Mouse (Mus musculus) liver, embryonic 14.5 days (tissue): ENCODE measurements around the gene St8sia1. TPM values are rescaled to one million over a fixed set of nuclear protein-coding genes. Genes with fewer than 3 reads are reported as not detected.

Source experiments
- ATAC-seq: fragments of 200-750 bp; cut with Nextera tagmentation; 2 replicates; pipeline ENCODE4 v1.8.0; 2017; ENCODE audit warnings: moderate number of reproducible peaks, mild to moderate bottlenecking, moderate library complexity; ENCODE audit not compliant: insufficient read depth
- DNase-seq, 3 experiments: peaks; one replicate each; pipeline ENCODE4 v3.0.0-alpha.2; 2012 to 2013; ENCODE audit warnings: low read depth in 3 of 3, low spot score in 3 of 3
- H3K27ac ChIP-seq: fragments of 300-500 bp; sonication (generic); 2 replicates; pipeline ENCODE4 v1.5.1; 2014; ENCODE audit warnings: moderate library complexity, mild to moderate bottlenecking, control low read depth, inconsistent platforms
- H3K27me3 ChIP-seq: fragments of 300-500 bp; sonication (generic); 2 replicates; pipeline ENCODE4 v1.6.1; 2014; ENCODE audit warnings: mild to moderate bottlenecking, low read length, moderate library complexity; ENCODE audit not compliant: control insufficient read depth, insufficient read depth
- H3K36me3 ChIP-seq: fragments of 300-500 bp; sonication (generic); replicated peaks from 2 replicates; pipeline ENCODE4 v1.6.1; 2014; ENCODE audit warnings: low read depth; ENCODE audit not compliant: control insufficient read depth, insufficient read depth
- H3K4me1 ChIP-seq, 2 experiments: fragments of 200-500 bp in 1 of 2; fragments of 300-500 bp in 1 of 2; sonication (generic) in 1 of 2; replicated peaks; 2 replicates each; pipeline ENCODE4 v1.6.1; 2012 to 2014; ENCODE audit warnings: antibody characterized with exemption in 1 of 2, inconsistent platforms in 1 of 2, low read length in 1 of 2; ENCODE audit not compliant: control insufficient read depth in 2 of 2, insufficient read depth in 2 of 2
- H3K4me2 ChIP-seq: fragments of 300-500 bp; sonication (generic); 2 replicates; pipeline ENCODE4 v1.6.1; 2014; ENCODE audit warnings: low read depth, mild to moderate bottlenecking, control low read depth, moderate library complexity
- H3K4me3 ChIP-seq, 2 experiments: fragments of 200-500 bp in 1 of 2; fragments of 300-500 bp in 1 of 2; sonication (generic) in 1 of 2; 2 replicates each; pipeline ENCODE4 v1.5.1; 2012 to 2014; ENCODE audit warnings: low read depth in 2 of 2, low read length in 2 of 2, mild to moderate bottlenecking in 2 of 2, control low read depth in 1 of 2, inconsistent platforms in 1 of 2, moderate library complexity in 1 of 2; ENCODE audit not compliant: insufficient read depth in 1 of 2
- H3K9ac ChIP-seq: fragments of 300-500 bp; sonication (generic); replicated peaks from 2 replicates; pipeline ENCODE4 v1.6.1; 2014; ENCODE audit warnings: mild to moderate bottlenecking, control low read depth, moderate library complexity
- H3K9me3 ChIP-seq: fragments of 300-500 bp; sonication (generic); 2 replicates; pipeline ENCODE4 v1.6.1; 2016; ENCODE audit warnings: low read length, mixed read lengths; ENCODE audit not compliant: control insufficient read depth
- CTCF ChIP-seq: IDR thresholded peaks from 2 replicates; pipeline ENCODE4 v1.5.1; 2016; ENCODE audit warnings: antibody characterized with exemption, low read depth, control low read depth
- EP300 ChIP-seq: IDR thresholded peaks from 2 replicates; pipeline ENCODE4 v1.6.1; 2016; ENCODE audit warnings: antibody characterized with exemption, low read depth
- WGBS: fragments of 180-500 bp; shearing (Covaris S2); extraction: QIAGEN DNeasy Blood & Tissue Kit; methylation state at CpG from one replicate; pipeline ENCODE4 v1.1.7; 2014; ENCODE audit not compliant: insufficient replicate concordance; 5-methylcytosine and 5-hydroxymethylcytosine counted together
- polyA plus RNA-seq, 2 experiments: library from polyadenylated mRNA; depleted of rRNA in 1 of 2; stranded (reverse) in 1 of 2; unstranded in 1 of 2; fragments of >200 nt; fragmentation: Nextera tagmentation in 1 of 2; extraction: Ambion mirVana in 1 of 2; gene quantifications; 2 replicates each; pipeline versions ENCODE4 v1.2.1 to v1.2.3; 2012 to 2014

Gene St8sia1
- polyA plus RNA-seq, 2 experiments: 0.03 to 0.07 TPM

DNA sequence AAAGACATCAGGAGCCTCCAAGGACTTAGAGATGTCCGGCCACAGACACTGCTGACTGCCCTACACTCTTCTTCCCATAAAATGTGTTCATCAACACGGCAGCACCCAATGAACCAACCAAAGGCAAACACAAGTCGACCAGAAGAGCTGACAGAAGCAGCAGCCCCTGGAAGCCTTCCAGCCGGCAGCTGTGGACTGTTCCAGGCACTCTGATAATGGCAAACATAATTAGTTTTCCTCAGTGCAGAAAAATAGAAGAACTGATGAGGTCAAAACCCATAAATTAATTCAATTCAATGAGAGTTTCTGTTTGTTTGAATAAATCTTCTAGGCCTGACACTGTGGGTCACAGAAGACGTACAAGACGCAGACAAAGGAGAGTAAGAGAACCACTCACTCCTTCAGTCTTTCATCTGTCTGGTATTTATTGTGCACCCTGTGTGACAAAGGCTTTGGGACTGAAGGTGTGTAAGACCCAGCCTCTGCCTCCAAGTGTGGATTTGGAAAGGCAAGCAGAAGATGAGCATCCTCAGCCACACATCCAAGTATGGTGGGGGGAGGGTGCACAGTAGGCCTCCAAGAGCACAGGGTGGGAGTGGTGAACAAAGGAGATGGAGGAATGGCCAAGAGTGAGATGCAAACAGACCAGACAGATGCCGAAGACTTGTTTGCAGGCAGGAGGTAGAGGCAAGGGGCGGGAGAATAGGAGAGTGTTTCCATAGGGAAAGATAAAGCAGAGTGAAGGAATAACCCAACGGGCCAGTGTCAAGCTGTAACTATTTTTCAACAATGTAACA is 25.5 kb downstream of the St8sia1 start:
- Histone ChIP-seq H3K9me3 (no peaks in the 10 kb centered on the region), H3K4me1 (peaks cover 0 to 4% of the 10 kb centered on the region in 2 experiments; a peak in 1 of 4 replicates), H3K36me3 (no peaks in the 10 kb centered on the region), H3K27me3 (no peaks in the 10 kb centered on the region), H3K4me2 (no peak overlapping the region), H3K27ac (no peak overlapping the region), H3K4me3 (no peak overlapping the region), H3K9ac (no peak overlapping the region)
- no peak for DNase-seq
- 57% methylated on average over 9 of the region's 9 CpGs for WGBS
- TF ChIP-seq EP300 (no peak), CTCF (no peak)
- ATAC-seq: no peak

- ATAC-seq: no peak
- Histone ChIP-seq H3K27me3 (no peaks in the 10 kb centered on the region), H3K4me3 (no peak overlapping the region), H3K27ac (no peak overlapping the region), H3K4me1 (peaks cover 0 to 4% of the 10 kb centered on the region in 2 experiments; a peak in 1 of 4 replicates), H3K9ac (no peak overlapping the region), H3K9me3 (no peaks in the 10 kb centered on the region), H3K36me3 (no peaks in the 10 kb centered on the region), H3K4me2 (no peak overlapping the region)
- TF ChIP-seq EP300: no peak
- no peak for TF ChIP-seq CTCF
- DNase-seq: no peak
Observed at GRCm38 (mm10) chr6:142938074-142938473, 26.2 kb downstream of the St8sia1 start.

GRCm38 (mm10) chr6:142932582-142932981 is 31.7 kb downstream of the St8sia1 start:
- H3K4me2 ChIP-seq: no peak overlapping the region
- no peaks in the 10 kb centered on the region for H3K9me3 ChIP-seq
- H3K36me3 ChIP-seq: no peaks in the 10 kb centered on the region
- no peak overlapping the region for H3K9ac ChIP-seq
- DNase-seq (no peak), ATAC-seq (no peak)
- TF ChIP-seq EP300: no peak
- TF ChIP-seq CTCF: no peak
- no peaks in the 10 kb centered on the region for H3K27me3 ChIP-seq
- no peak overlapping the region for H3K27ac ChIP-seq
- no peak overlapping the region for H3K4me3 ChIP-seq
- WGBS: 40% methylated on average over 6 of the region's 6 CpGs
- H3K4me1 ChIP-seq: no peaks in the 10 kb centered on the region

GRCm38 (mm10) chr6:142932144-142932543 is 32.1 kb downstream of the St8sia1 start:
- H3K4me3 ChIP-seq: no peak overlapping the region
- H3K4me2 ChIP-seq: no peak overlapping the region
- WGBS: 10% methylated on average over 9 of the region's 9 CpGs
- H3K27ac ChIP-seq: no peak overlapping the region
- H3K4me1 ChIP-seq: no peaks in the 10 kb centered on the region
- H3K36me3 ChIP-seq: no peaks in the 10 kb centered on the region
- TF ChIP-seq EP300 (no peak), CTCF (no peak)
- DNase-seq: no peak
- no peaks in the 10 kb centered on the region for H3K27me3 ChIP-seq
- H3K9me3 ChIP-seq: no peaks in the 10 kb centered on the region
- no peak for ATAC-seq
- no peak overlapping the region for H3K9ac ChIP-seq

GRCm38 (mm10) chr6:142928551-142929309 is 35.5 kb downstream of the St8sia1 start:
- Histone ChIP-seq H3K36me3 (no peaks in the 10 kb centered on the region), H3K9ac (no peak overlapping the region), H3K4me1 (no peaks in the 10 kb centered on the region), H3K9me3 (no peaks in the 10 kb centered on the region), H3K4me2 (no peak overlapping the region), H3K4me3 (no peak overlapping the region), H3K27ac (no peak overlapping the region), H3K27me3 (no peaks in the 10 kb centered on the region)
- DNase-seq (no peak), ATAC-seq (no peak)
- no peak for TF ChIP-seq CTCF
- no peak for TF ChIP-seq EP300
- 72% methylated on average over 16 of the region's 16 CpGs for WGBS
